Mouse (Mus musculus): ENCODE data around the gene Grin3a.
"Not testable (repeated sequence)": the region's sequence is repeated elsewhere in the genome, so short reads cannot be mapped to it uniquely, and the experiment has no call there.

Grin3a gene

GRCm38 (mm10) chr4:49680171-49680875 is 165.2 kb downstream of the Grin3a start:
- no peak for DNase-seq (ENCODE audit: low read depth, low spot score)

GRCm38 (mm10) chr4:49676790-49677189 is 168.8 kb downstream of the Grin3a start:
- DNase-seq (ENCODE audit: low read depth, low spot score) = no peak

- no peak for DNase-seq (ENCODE audit: low read depth, low spot score)
Measured at GRCm38 (mm10) chr4:49676071-49676470, 169.5 kb downstream of the Grin3a start.

GRCm38 (mm10) chr4:49664850-49665249 is 180.7 kb downstream of the Grin3a start:
- DNase-seq (ENCODE audit: low read depth, low spot score) = no peak

- no peak for DNase-seq (ENCODE audit: low read depth, low spot score)
Measured at GRCm38 (mm10) chr4:49662231-49662630, 183.3 kb downstream of the Grin3a start.

- no peak for DNase-seq (ENCODE audit: low read depth, low spot score)
Measured at GRCm38 (mm10) chr4:49661664-49662063, 183.9 kb downstream of the Grin3a start.

GRCm38 (mm10) chr4:49659421-49659820 is 186.1 kb downstream of the Grin3a start:
- DNase-seq (ENCODE audit: low read depth, low spot score) = no peak

GRCm38 (mm10) chr4:49639913-49640312 is 205.6 kb downstream of the Grin3a start:
- no peak for DNase-seq (ENCODE audit: low read depth, low spot score)

- DNase-seq (ENCODE audit: low read depth, low spot score) = no peak
Measured at GRCm38 (mm10) chr4:49637821-49638220, 207.7 kb downstream of the Grin3a start.

GRCm38 (mm10) chr4:49632139-49632481 is 213.4 kb downstream of the Grin3a start:
- DNase-seq (ENCODE audit: low read depth, low spot score) = no peak

- peak; percentile 90 for DNase-seq (ENCODE audit: low read depth, low spot score)
Measured at GRCm38 (mm10) chr4:49631319-49632138, 214.0 kb downstream of the Grin3a start, which contains the start of gene Rnf20. Gene Rnf20, plus strand, starts transcription at chr4:49632006.

GRCm38 (mm10) chr4:49628941-49629340 is 216.6 kb downstream of the Grin3a start:
- no peak for DNase-seq (ENCODE audit: low read depth, low spot score)

GRCm38 (mm10) chr4:49626973-49627372 is 218.6 kb downstream of the Grin3a start:
- peak; percentile 71 for DNase-seq (ENCODE audit: low read depth, low spot score)

- not testable (repeated sequence) for DNase-seq (ENCODE audit: low read depth, low spot score)
Measured at GRCm38 (mm10) chr4:49624969-49625368, 220.6 kb downstream of the Grin3a start.

GRCm38 (mm10) chr4:49623916-49624315 is 221.6 kb downstream of the Grin3a start:
- no peak for DNase-seq (ENCODE audit: low read depth, low spot score)

- DNase-seq (ENCODE audit: low read depth, low spot score) = no peak
Measured at GRCm38 (mm10) chr4:49622272-49622671, 223.3 kb downstream of the Grin3a start.

- not testable (repeated sequence) for DNase-seq (ENCODE audit: low read depth, low spot score)
Measured at GRCm38 (mm10) chr4:49619861-49620260, 225.7 kb downstream of the Grin3a start.

GRCm38 (mm10) chr4:49616924-49617323 is 228.6 kb downstream of the Grin3a start:
- no peak for DNase-seq (ENCODE audit: low read depth, low spot score)
